Mouse (Mus musculus) heart, adult 8-10 months (tissue): ENCODE measurements at regions not wholly inside any gene's neighbourhood (a gene's known extent, or its start where the extent isn't known, plus 50 kb on each side); places are given as distances from the start of the nearest gene placed in this dataset.

ENCODE experiments used
- DNase-seq: peaks from one replicate; pipeline ENCODE4 v3.0.0; 2022; ENCODE audit warnings: low spot score

GRCm38 (mm10) chr5:58286680-58287223 is 569.0 kb downstream of the Pcdh7 start:
- no peak for DNase-seq

- DNase-seq: no peak
Measured at GRCm38 (mm10) chr5:58291261-58291660, 573.5 kb downstream of the Pcdh7 start.

- no peak for DNase-seq
Measured at GRCm38 (mm10) chr5:58294903-58295302, 577.1 kb downstream of the Pcdh7 start.

- peak; percentile 4 for DNase-seq
Measured at GRCm38 (mm10) chr5:58331356-58331755, 613.6 kb downstream of the Pcdh7 start.
